Mouse (Mus musculus) ES-Bruce4 (cell line): Measurements from ENCODE around the gene Hspa1b.

Experiments used
- CTCF ChIP-seq: IDR thresholded peaks from one replicate; pipeline ENCODE4 v1.8.1; 2011; ENCODE audit warnings: low read depth, low read length
- EP300 ChIP-seq: IDR thresholded peaks from 2 replicates; pipeline ENCODE4 v1.6.1; 2011; ENCODE audit warnings: low read depth, low read length; ENCODE audit not compliant: insufficient read depth
- POLR2A ChIP-seq: IDR thresholded peaks from one replicate; pipeline ENCODE4 v1.8.1; 2011; ENCODE audit warnings: low read length; ENCODE audit not compliant: insufficient read depth

DNA sequence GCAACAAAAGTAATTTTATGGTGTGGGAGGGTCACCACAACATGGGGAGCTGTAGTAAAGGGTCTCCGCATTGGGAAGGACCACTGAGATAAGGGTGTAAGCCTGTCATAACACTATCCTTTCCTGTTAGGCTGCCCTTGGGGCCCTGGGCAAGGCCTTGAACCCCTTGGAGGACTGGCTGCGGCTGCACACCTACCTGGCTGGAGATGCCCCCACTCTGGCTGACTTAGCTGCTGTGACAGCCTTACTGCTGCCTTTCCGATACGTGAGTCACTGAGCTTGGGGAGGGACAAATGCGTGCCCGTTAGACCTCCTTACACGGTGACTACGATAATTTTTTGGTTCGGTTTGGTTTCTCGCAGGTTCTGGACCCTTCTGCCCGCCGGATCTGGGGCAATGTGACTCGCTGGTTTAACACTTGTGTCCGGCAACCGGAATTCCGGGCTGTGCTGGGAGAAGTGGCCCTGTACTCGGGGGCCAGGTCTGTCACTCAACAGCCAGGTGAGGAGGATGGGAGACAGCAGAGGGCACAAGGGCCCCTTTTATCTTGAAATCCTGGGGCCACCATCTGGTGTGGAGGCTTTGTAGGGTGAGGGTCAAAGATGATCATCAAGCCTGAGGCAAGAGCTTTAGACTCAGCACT lies 45.2 kb upstream of the Hspa1b start:
- TF ChIP-seq POLR2A (no peak), CTCF (no peak), EP300 (no peak)
